Mouse (Mus musculus) left cerebral cortex, adult 11 months (tissue): ENCODE measurements around the gene P2ry6.

Experiments
- DNase-seq: peaks from one replicate; pipeline ENCODE4 v3.0.0; 2022; ENCODE audit warnings: low spot score

The P2ry6 gene

GRCm38 (mm10) chr7:100974135-100974903, at the start of gene P2ry6:
P2ry6 (minus strand) TSS chr7:100974649.
- no peak for DNase-seq

- no peak for DNase-seq
These were observed 43.0 kb upstream of the P2ry6 start for GRCm38 (mm10) chr7:101017492-101017891.

DNA sequence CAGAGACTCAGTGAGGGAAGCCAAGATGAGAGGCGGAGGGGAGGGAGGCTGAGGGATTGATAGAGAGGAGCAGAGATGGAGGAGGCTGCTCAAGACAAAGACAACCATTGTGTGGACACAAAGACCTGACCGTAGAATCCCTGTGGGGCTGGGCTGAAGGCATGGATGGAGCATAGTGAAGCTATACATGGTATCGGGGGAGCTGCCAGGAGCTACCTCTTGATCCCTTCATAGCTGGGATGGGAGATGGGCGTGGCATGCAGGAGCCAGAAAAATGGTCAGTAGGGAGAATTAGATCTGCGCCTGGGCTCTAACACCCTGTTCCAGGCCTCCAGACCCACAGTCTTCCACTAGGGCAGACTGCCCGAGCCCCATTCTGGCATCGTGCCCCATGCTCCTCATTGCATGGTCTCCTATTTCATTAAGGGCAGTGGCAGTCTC, 42.6 kb upstream of the P2ry6 start:
- no peak for DNase-seq

GRCm38 (mm10) chr7:101014985-101015384, 40.5 kb upstream of the P2ry6 start:
- no peak for DNase-seq

GRCm38 (mm10) chr7:101014041-101014440, 39.6 kb upstream of the P2ry6 start:
- no peak for DNase-seq

DNA sequence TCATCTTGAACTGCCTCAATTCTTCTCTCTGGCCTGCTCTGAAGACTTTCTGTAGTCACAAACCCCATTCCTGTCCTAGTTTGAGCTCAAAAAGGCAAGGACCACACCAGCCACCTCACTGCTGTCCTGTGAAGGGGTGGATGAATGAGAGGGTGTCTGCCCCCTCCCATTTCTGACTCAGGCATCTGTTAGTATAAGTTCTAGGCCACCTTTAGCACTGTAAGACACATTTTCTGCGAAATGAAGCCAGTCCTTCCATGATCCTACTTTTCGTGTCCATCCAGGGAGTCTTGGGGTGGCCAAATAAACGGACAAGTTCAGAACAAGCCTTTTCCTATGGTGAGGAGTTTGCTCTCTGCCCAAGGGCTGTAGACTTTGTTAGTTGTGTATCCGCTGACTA, 38.1 kb upstream of the P2ry6 start, which contains the start of gene P2ry2:
P2ry2 (minus strand) TSS at position 326 of the 400 bp plus-strand sequence.
- DNase-seq, result no peak

GRCm38 (mm10) chr7:101011681-101012367, 37.4 kb upstream of the P2ry6 start:
- no peak for DNase-seq

DNA sequence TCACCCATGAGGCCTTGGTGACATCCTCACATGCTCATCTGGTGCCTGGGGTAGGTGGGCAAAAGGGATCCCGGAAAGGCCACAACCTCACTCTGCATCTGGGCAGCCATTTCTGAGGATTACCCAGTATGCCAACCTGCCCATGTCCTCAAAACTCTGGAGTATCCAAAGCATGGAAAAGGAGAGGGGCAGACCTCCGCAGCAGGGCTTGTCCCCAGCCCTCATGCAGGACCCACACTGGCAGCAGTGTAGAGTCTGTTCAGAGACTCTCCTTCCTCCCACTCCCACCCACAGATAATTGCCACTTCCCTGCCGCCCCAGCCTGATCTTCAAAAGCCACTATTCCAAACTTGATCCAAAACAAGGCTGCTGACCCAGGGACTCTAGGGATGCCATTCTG, 36.3 kb upstream of the P2ry6 start:
- DNase-seq, result no peak

GRCm38 (mm10) chr7:101006201-101006600, 31.8 kb upstream of the P2ry6 start:
- DNase-seq, result no peak

- DNase-seq, result no peak
These were observed 30.7 kb upstream of the P2ry6 start for GRCm38 (mm10) chr7:101005119-101005518.

DNA sequence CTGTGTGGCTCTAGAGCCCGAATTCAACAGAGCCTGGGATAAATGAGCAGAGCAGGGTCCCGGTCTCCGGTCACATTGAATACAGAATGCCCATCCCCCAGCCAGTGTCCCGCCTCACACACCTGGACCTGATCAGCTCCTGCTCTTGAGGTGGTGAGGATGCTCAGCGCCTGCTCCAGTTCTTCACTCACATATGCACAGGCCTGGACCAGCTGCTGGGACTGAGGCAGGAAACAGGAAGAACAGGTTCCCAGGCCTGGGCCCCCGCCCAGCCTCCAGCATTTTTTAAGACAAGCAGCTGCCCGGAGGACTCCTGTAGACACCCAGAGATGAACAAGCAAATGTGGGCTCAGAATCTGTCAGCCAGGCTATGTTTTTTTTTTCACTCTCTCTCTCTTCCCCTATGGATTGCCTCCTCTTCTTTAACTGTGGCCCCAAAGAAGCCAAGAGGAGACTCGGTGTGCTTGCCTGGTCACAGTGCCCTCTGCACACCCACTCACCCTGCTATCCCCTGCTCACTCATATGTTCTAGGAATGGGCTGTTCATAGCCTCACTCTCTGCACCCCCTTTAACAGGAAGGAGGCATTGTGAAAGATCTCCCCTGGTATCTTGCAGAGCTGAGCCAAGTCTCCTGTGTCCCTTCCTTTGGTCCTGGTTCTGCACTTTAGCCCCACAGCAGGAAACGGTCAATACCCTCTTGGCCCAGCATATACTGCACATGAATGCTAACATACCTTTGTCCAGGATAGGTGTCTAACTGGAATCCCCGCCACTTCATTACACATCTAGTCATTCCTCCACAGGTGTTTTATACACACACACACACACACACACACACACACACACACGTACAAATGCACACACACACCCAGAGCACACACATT, 29.2 kb upstream of the P2ry6 start:
- DNase-seq, result no peak

- DNase-seq, result no peak
These were observed 27.8 kb upstream of the P2ry6 start for GRCm38 (mm10) chr7:101002274-101002673.

DNA sequence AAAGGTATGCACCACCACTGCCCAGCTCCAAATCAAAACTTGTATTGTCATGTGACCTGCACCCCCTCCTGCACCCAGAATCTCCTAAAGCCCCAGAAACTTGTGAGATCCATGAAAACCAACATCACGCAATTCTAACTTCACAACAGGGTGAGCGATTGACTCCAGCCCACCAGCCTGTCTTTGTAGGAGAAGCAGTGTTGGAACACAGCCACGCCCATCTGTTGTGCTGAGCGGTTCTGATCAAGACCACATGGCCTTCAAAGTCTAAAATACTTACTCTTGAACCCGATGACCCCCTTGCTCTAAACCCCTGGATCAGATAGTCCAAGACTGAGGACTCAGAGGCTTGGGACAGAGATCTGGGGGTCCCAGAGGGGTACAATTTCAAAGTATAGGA, 25.2 kb upstream of the P2ry6 start:
- no peak for DNase-seq

DNA sequence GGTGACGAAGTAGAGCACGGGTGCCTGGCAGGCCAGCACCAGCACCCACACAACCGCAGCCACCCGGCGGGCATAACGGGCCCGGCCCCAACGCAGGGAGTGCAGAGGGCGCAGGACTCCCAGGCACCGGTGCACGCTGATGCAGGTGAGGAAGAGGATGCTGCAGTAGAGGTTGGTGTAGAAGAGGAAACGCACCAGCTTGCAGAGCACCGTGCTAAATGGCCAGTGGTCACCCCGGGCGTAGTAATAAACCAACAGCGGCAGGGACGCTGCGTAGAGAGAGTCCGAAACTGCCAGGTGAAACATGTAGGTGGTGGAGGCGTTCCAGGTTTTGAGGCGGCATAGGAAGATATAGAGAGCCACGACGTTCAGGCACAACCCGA, 24.1 kb upstream of the P2ry6 start:
- DNase-seq, result no peak

DNA sequence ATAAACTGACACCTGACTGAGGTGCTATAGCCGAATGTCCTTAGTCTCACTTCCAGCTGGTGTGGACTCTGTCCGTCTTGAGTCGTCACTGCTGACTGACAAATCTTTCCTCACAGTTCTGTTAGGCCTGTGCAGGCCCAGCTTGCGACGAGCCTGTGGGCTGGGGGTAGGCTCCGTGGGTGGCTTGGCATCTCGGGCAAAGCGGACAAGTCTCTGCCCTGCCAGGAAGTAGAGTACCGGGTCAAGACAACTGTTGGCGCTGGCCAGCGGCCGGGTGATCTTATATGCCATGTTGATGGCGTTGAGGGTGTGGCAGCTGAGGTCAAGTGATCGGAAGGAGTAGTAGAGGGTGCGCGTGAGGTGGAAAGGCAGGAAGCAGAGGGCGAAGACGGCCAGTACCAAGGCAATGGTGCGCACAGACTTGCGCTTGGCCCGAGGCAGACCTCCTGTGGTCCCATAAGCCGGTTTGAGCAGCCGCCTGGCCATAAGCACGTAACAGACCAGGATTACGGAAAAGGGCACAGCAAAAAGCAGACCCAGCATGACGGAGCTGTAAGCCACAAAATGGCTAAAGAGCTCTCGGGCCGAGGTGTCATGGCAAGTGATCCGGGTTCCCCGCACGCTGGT, 23.6 kb upstream of the P2ry6 start:
- no peak for DNase-seq

DNA sequence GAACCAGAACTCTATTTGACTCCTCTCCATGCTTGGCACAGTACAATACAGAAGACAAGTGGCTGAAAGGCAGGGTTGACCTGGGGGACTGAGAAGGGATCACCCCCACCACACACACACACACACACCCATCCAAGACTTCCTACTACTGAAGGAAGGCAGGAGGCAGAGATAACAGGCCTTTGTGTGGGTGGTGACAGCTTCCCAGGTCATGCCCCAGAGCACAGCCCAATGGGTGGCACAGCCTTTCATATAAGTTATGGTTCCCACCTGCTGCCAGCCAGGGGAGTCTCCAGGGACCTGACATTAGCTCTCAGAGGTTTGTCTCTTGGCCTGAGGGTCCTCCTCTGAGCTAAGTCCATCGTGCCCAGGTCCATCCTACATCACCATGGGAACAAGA, 22.8 kb upstream of the P2ry6 start:
- no peak for DNase-seq

DNA sequence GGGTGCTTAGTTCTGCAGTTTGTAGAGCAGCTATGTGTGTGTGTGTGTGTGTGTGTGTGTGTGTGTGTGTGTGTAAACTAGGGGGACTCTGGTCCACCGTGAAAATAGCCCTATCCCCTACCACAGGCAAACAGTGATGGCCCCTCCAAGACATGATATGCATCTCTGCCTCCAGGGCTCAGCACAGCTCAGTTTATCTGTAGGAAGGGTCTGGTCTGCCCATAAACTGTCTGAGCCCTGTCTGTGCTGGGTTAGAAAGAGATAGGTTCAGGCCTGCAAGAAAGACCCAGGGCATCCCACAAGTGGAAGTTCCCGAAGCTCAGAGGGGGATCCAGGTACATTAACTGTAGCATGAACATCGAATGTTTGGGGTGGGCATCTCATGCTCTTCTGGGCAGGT, 21.5 kb upstream of the P2ry6 start:
- DNase-seq, result no peak

- no peak for DNase-seq
These were observed 20.9 kb upstream of the P2ry6 start for GRCm38 (mm10) chr7:100995260-100995864.

- DNase-seq, result no peak
These were observed 18.7 kb upstream of the P2ry6 start for GRCm38 (mm10) chr7:100993166-100993565.

DNA sequence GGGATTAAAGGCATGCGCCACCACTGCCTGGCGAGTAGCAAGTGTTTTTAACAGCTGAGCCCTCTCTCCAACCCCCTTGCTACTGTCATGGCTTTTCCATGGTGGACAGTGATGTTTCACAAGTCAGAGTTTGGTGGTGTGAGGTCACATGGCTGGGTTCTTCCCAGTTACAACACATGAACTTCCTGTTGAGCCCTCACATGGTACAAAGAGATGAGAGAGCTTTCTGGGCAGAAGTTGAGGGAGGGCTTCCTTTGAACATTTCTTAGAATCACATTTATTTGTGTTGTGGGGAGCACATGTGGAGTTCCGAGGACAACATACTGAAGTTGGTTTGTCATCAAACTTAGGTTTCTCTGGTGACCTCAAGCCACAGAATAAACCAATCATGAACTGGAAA, 17.5 kb upstream of the P2ry6 start:
- DNase-seq, result no peak

DNA sequence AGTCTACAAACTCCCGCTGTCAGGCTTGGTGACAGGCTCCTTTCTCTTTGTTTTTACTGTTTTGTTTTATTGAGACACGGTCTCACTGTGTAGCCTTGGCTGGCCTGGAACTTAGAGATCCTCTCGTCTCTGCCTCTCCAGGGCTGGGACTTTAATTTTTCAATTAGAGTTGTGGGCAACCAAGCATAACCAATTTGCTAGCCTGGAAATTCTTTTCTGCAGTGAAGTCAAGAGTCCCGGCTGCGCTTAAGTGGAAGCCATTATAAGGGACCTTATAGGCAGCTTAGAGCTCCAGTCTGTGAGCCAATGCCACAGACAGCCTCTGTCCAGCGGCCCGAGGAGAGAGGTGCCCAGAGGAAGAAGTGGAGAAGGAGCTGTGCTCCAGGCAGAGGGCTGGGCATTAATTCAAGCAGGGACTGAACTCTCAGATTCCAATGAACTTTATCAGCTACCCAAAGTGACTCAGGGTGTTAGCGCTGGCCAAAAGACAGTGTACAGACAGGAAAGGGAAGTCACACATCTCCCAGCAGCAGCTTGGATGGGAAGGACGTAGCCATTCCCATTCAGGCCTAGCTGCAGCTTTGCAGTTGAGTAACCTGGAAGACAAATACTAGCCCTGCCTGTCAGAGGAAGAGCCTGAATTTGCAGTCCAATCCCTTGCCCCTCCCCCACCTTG, 16.3 kb upstream of the P2ry6 start:
- no peak for DNase-seq
